Mouse (Mus musculus): ENCODE results near the gene Polh. TPM values are rescaled to one million over a fixed set of nuclear protein-coding genes. Genes with fewer than 3 reads are reported as not detected.

Gene Polh
- polyA plus RNA-seq, 1 experiment from 2014 or later = 7.4 TPM

- 95% methylated on average over 1 of the region's 1 CpGs for WGBS
- no peak for ATAC-seq (replicated peaks)
- H3K27ac ChIP-seq = no peak overlapping the region
- peaks cover 55% of the 10 kb centered on the region for H3K36me3 ChIP-seq (replicated peaks)
- no peaks in the 10 kb centered on the region for H3K4me1 ChIP-seq
- H3K4me2 ChIP-seq = no peak overlapping the region
- no peaks in the 10 kb centered on the region for H3K27me3 ChIP-seq (replicated peaks)
- H3K9me3 ChIP-seq = no peaks in the 10 kb centered on the region
- H3K4me3 ChIP-seq = no peak overlapping the region
- H3K9ac ChIP-seq = no peak overlapping the region
Measured at GRCm38 (mm10) chr17:46236067-46236466, 33.6 kb upstream of the Polh start.

GRCm38 (mm10) chr17:46227576-46227975 lies 25.1 kb upstream of the Polh start:
- ATAC-seq (replicated peaks) = no peak
- H3K4me2 ChIP-seq = no peak overlapping the region
- H3K27me3 ChIP-seq (replicated peaks) = no peaks in the 10 kb centered on the region
- H3K36me3 ChIP-seq (replicated peaks) = peaks cover 82% of the 10 kb centered on the region
- H3K4me3 ChIP-seq = no peak overlapping the region
- WGBS = 90% methylated on average over 7 of the region's 7 CpGs
- no peak overlapping the region for H3K9ac ChIP-seq
- H3K27ac ChIP-seq = no peak overlapping the region
- no peaks in the 10 kb centered on the region for H3K9me3 ChIP-seq
- no peaks in the 10 kb centered on the region for H3K4me1 ChIP-seq

GRCm38 (mm10) chr17:46221601-46222000 lies 19.2 kb upstream of the Polh start:
- Histone ChIP-seq H3K4me2 (no peak overlapping the region), H3K36me3 (replicated peaks) (peaks cover 92% of the 10 kb centered on the region), H3K9me3 (no peaks in the 10 kb centered on the region), H3K4me3 (no peak overlapping the region), H3K9ac (no peak overlapping the region), H3K4me1 (no peaks in the 10 kb centered on the region), H3K27me3 (replicated peaks) (no peaks in the 10 kb centered on the region), H3K27ac (no peak overlapping the region)
- WGBS = 93% methylated on average over 3 of the region's 3 CpGs
- no peak for ATAC-seq (replicated peaks)

- no peak for ATAC-seq (replicated peaks)
- peaks cover 74% of the 10 kb centered on the region for H3K36me3 ChIP-seq (replicated peaks)
- H3K4me3 ChIP-seq = no peak overlapping the region
- no peaks in the 10 kb centered on the region for H3K4me1 ChIP-seq
- no peaks in the 10 kb centered on the region for H3K27me3 ChIP-seq (replicated peaks)
- no peak overlapping the region for H3K9ac ChIP-seq
- no peak overlapping the region for H3K4me2 ChIP-seq
- no peak overlapping the region for H3K27ac ChIP-seq
- H3K9me3 ChIP-seq = no peaks in the 10 kb centered on the region
- 94% methylated on average over 3 of the region's 3 CpGs for WGBS
Measured at GRCm38 (mm10) chr17:46210550-46210949, 8.1 kb upstream of the Polh start.

GRCm38 (mm10) chr17:46206676-46207075 lies 4.2 kb upstream of the Polh start:
- Histone ChIP-seq H3K36me3 (replicated peaks) (peaks cover 46% of the 10 kb centered on the region), H3K4me2 (no peak overlapping the region), H3K9me3 (no peaks in the 10 kb centered on the region), H3K27me3 (replicated peaks) (no peaks in the 10 kb centered on the region), H3K9ac (no peak overlapping the region), H3K4me1 (peaks cover 20% of the 10 kb centered on the region), H3K4me3 (no peak overlapping the region), H3K27ac (no peak overlapping the region)
- ATAC-seq (replicated peaks) = no peak

- peak; percentile 66 for ATAC-seq (replicated peaks)
Measured at GRCm38 (mm10) chr17:46203078-46203477, 633 bp upstream of the Polh start.

GRCm38 (mm10) chr17:46201151-46201550 lies 1.3 kb downstream of the Polh start:
- H3K9ac ChIP-seq = peak overlapping the region; percentile 68; the same call in 1 of the 2 replicates
- 59% methylated on average over 6 of the region's 6 CpGs for WGBS
- H3K9me3 ChIP-seq = no peaks in the 10 kb centered on the region
- H3K36me3 ChIP-seq (replicated peaks) = peaks cover 14% of the 10 kb centered on the region
- H3K4me1 ChIP-seq = peaks cover 34% of the 10 kb centered on the region
- no peak overlapping the region for H3K27ac ChIP-seq
- no peaks in the 10 kb centered on the region for H3K27me3 ChIP-seq (replicated peaks)
- H3K4me2 ChIP-seq = peak overlapping the region; percentile 82; the same call in 1 of the 2 replicates
- ATAC-seq (replicated peaks) = no peak
- H3K4me3 ChIP-seq = peak overlapping the region; percentile 90

More at GRCm38 (mm10) chr17:46203078-46203477, 633 bp upstream of the Polh start:
- peak overlapping the region; percentile 90 for H3K4me3 ChIP-seq
- H3K27ac ChIP-seq = peak overlapping the region; percentile 81
- H3K4me2 ChIP-seq = peak overlapping the region; percentile 94
- no peaks in the 10 kb centered on the region for H3K9me3 ChIP-seq
- no peaks in the 10 kb centered on the region for H3K27me3 ChIP-seq (replicated peaks)
- H3K4me1 ChIP-seq = peaks cover 34% of the 10 kb centered on the region
- H3K36me3 ChIP-seq (replicated peaks) = peaks cover 20% of the 10 kb centered on the region
- H3K9ac ChIP-seq = peak overlapping the region; percentile 86
- WGBS = 0% methylated on average over 20 of the region's 20 CpGs

- Histone ChIP-seq H3K9ac (no peak overlapping the region), H3K4me1 (no peaks in the 10 kb centered on the region), H3K27ac (no peak overlapping the region), H3K36me3 (replicated peaks) (peaks cover 55% of the 10 kb centered on the region), H3K4me3 (no peak overlapping the region), H3K27me3 (replicated peaks) (no peaks in the 10 kb centered on the region), H3K4me2 (no peak overlapping the region), H3K9me3 (no peaks in the 10 kb centered on the region)
- WGBS = 99% methylated on average over 2 of the region's 2 CpGs
- no peak for ATAC-seq (replicated peaks)
Measured at GRCm38 (mm10) chr17:46188829-46189228, 13.6 kb downstream of the Polh start.

- Histone ChIP-seq H3K9ac (no peak overlapping the region), H3K4me1 (no peaks in the 10 kb centered on the region), H3K27me3 (replicated peaks) (no peaks in the 10 kb centered on the region), H3K4me2 (no peak overlapping the region), H3K9me3 (no peaks in the 10 kb centered on the region), H3K36me3 (replicated peaks) (peaks cover 64% of the 10 kb centered on the region), H3K27ac (no peak overlapping the region), H3K4me3 (no peak overlapping the region)
- 88% methylated on average over 4 of the region's 4 CpGs for WGBS
- no peak for ATAC-seq (replicated peaks)
Measured at GRCm38 (mm10) chr17:46182273-46182672, 20.2 kb downstream of the Polh start.

GRCm38 (mm10) chr17:46170538-46170937 lies 31.9 kb downstream of the Polh start:
- Histone ChIP-seq H3K9me3 (no peaks in the 10 kb centered on the region), H3K9ac (no peak overlapping the region), H3K27ac (no peak overlapping the region), H3K4me1 (no peaks in the 10 kb centered on the region), H3K4me3 (no peak overlapping the region), H3K36me3 (replicated peaks) (peaks cover 49% of the 10 kb centered on the region), H3K27me3 (replicated peaks) (no peaks in the 10 kb centered on the region), H3K4me2 (no peak overlapping the region)
- 82% methylated on average over 3 of the region's 3 CpGs for WGBS
- peak; percentile 61; the same call in 1 of the 2 replicates for ATAC-seq (replicated peaks)

- Histone ChIP-seq H3K4me3 (no peak overlapping the region), H3K9ac (no peak overlapping the region), H3K9me3 (no peaks in the 10 kb centered on the region), H3K27ac (no peak overlapping the region), H3K4me1 (no peaks in the 10 kb centered on the region), H3K36me3 (replicated peaks) (peaks cover 58% of the 10 kb centered on the region), H3K27me3 (replicated peaks) (no peaks in the 10 kb centered on the region), H3K4me2 (no peak overlapping the region)
- ATAC-seq (replicated peaks) = no peak
- 93% methylated on average over 5 of the region's 5 CpGs for WGBS
Measured at GRCm38 (mm10) chr17:46168768-46169167, 33.7 kb downstream of the Polh start.

- H3K4me3 ChIP-seq = no peak overlapping the region
- H3K36me3 ChIP-seq (replicated peaks) = peaks cover 58% of the 10 kb centered on the region
- ATAC-seq (replicated peaks) = no peak
- WGBS = 67% methylated on average over 5 of the region's 5 CpGs
- no peaks in the 10 kb centered on the region for H3K4me1 ChIP-seq
- H3K9me3 ChIP-seq = no peaks in the 10 kb centered on the region
- no peak overlapping the region for H3K9ac ChIP-seq
- H3K4me2 ChIP-seq = no peak overlapping the region
- no peak overlapping the region for H3K27ac ChIP-seq
- H3K27me3 ChIP-seq (replicated peaks) = no peaks in the 10 kb centered on the region
Measured at GRCm38 (mm10) chr17:46168318-46168717, 34.1 kb downstream of the Polh start.

- Histone ChIP-seq H3K9me3 (no peaks in the 10 kb centered on the region), H3K4me2 (no peak overlapping the region), H3K27ac (no peak overlapping the region), H3K9ac (no peak overlapping the region), H3K36me3 (replicated peaks) (peaks cover 48% of the 10 kb centered on the region), H3K4me3 (no peak overlapping the region), H3K27me3 (replicated peaks) (no peaks in the 10 kb centered on the region), H3K4me1 (peaks cover 12% of the 10 kb centered on the region)
- no peak for ATAC-seq (replicated peaks)
- WGBS = 82% methylated on average over 11 of the region's 11 CpGs
Measured at GRCm38 (mm10) chr17:46167014-46167413, 35.4 kb downstream of the Polh start.

Data from midbrain, embryonic 15.5 days (tissue).